Mouse (Mus musculus) kidney, postnatal 10 days (tissue): ENCODE measurements around the gene Poldip3.

Experiments
- DNase-seq: peaks from one replicate; pipeline ENCODE4 v3.0.0; 2021; ENCODE audit warnings: mixed read lengths

Poldip3 gene

DNA sequence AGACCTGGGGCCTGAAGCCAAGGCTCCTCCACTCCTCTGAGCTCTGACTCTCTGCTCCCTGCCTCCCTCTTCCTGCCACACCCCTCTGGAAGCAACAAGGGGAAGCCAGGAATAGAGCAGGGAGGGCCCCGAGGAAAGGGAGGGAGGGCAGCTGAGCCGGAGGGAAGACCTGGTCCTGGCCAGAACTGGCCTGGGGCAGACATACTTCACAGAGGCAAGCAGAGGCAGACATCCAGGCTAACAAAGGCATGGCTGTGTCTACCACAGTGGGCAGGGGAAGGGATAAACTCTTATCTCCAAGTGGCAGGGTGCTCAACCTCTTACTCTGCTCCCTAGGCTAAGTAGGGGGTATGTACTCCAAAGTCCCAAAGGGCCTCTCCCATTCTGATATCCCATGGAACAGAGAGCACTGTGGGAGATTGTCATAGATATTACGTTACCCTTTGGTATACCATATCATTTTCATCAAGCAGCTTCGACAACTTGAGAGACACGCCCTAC is 15.8 kb upstream of the Poldip3 start:
- peak; percentile 73 for DNase-seq

DNA sequence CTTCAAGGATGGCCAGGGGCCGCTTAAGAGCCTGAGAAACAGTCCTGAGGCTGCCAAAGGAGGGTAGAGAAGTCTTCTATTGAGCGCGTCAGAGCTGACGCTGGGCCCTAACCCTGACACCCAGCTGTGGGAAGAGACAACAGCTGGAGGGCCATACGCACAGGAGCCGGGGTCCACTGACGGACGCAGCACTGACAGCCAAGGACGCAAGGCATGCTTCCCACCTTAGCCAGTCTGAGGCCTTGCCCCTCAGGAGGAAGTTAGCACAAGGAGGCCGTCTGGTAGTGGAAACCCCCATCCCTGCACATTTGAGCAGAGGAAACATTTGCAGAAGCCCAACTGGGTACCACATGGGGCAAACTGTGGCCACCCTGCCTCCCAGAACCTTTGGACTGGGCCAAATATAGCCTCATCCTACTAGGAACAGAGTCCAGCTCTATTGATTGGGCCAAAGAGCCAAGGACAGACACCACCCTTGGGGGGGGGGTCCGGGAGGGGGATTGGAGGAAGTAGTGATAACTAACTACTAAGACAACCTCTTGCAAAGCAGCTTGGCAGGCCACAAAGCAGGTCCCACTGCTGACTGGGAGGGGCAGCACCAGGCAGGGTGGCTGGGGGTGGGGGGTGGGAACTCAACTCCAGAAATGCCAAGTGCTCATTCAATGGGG is 13.8 kb upstream of the Poldip3 start:
- DNase-seq: no peak

DNA sequence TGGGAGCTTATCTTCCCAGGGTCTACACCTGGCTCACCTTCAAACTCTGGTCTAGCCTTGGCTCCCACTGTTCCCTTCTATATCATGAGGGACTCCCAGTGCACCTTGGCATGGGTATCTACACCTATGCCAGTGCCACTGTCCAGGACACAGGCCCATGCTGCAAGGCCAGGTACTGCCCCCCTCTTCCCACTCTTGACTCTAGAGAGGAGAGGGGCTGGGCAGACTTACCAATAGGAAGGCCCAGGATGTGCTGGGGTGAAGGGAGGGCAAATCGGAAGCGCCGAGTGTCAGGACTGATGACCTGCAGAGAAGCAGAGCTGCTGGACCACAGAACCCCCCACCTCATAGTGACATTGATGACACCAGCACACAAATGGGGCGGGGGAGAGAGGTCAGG is 12.8 kb upstream of the Poldip3 start:
- no peak for DNase-seq

DNA sequence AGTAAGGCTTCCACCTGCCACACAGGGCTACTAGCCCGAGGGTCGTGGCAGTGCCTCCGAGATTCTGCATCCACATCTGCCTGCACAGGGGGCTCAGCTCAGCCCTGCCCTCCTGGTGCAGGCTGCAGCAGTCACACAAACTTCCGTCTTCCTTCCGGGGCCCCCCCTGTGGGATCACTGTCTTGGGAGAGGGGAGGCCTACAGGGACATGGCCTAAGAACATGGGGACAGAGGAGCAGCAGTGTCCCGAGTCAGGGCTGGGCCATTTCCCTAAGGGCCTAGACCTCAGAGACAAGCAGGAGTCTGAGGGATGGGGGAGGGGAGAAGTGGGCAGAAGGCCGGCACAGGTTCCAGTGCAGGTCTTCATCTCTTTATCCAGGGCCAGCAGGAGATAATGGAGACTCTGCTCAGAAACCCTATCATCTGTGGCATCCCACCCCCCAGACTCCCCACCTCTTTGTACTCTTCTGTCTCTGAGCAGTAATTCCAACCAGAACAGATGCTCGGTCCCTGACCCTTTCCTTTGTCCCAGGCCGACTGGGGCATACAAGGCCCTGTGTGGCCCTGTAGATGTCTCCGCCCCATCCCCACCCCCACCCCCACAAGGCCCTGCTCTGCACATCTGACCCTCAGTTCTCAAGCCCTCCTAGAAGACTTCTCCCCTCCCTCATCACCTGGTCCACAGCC is 12.0 kb upstream of the Poldip3 start:
- DNase-seq: no peak

DNA sequence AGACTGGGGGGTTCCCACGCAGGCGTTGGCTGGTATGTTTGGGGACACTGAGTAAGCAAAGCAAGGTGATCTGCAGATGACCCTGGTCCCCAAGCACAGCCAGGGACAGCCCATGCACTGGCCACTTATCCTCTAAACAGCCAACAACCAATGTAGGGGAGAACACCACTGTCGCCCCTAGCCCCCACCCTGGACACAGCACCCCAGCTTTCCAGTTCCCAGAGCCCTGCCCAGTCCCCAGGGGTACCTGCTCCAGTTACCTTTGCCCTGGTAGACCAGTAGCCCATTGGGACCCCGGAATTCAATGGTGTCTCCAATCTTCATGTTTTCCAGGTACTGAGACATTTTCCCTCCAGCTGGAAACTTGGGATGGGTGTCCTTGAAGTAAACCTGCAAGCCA is 11.4 kb upstream of the Poldip3 start:
- DNase-seq: no peak

DNA sequence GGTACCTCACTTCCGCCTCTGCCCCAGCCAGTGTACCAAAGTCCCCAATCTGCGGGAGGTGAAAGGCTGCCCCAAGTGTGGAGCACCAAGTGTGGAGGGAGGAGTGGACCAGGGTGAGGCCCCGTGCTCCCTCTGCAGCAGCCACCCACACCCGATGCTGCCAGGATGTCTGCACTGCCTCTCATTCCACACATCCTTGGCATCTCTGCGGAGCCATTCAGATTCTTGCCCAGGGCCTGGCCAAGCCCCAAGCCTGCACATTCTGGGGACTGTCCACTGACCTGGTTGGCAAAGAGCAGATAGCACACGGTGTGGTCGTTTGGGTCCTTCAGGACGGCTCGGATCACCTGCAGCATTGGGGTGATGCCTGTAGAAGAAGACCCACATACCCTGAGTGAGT is 10.6 kb upstream of the Poldip3 start:
- no peak for DNase-seq

DNA sequence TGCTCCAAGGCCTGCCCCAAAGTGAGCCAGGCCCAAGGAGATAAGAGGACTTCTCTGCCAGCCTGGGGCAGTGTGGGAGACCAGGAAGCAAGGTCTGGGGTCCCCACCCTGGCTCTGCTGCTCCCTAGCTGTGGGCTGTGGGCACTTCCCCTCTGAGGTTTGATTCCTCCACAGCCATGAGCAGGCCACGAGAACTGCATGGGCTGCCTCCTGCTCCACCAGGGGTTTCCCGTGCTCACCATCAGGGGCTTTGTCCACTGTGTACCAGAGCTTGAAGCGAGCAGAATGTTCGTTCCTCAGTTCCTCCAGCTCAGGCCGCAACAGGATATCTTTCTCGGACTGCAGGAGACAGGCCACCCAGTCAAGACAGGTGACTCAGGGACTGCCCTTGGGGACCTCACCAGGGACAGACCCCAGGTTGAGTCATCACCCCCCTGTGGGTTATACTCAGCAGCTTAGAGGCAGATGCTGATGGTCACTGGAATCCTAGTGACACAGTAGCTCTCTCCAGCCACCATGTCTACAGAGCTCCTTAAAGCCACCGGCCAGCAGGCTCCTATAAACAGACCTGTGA is 9.5 kb upstream of the Poldip3 start:
- no peak for DNase-seq

DNA sequence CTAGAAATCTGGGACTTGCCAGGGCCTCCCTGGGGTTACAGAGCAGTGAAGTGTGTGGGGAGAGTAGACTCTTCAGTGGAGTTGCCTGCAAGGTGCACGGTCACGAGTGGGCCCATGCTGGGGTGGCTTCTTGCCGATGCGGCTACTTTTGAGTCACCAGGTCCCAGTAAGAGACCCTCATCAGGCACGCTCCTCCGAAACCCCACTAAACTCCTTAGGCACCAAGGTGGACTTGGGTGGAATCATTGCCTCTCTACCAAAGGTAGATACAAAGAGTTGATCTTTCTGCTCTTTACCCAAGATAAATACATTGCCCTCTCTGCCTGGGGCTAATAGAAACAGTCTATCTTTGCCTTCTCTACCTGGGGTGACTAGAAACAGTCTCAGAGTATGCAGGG is 8.5 kb upstream of the Poldip3 start:
- DNase-seq: no peak

DNA sequence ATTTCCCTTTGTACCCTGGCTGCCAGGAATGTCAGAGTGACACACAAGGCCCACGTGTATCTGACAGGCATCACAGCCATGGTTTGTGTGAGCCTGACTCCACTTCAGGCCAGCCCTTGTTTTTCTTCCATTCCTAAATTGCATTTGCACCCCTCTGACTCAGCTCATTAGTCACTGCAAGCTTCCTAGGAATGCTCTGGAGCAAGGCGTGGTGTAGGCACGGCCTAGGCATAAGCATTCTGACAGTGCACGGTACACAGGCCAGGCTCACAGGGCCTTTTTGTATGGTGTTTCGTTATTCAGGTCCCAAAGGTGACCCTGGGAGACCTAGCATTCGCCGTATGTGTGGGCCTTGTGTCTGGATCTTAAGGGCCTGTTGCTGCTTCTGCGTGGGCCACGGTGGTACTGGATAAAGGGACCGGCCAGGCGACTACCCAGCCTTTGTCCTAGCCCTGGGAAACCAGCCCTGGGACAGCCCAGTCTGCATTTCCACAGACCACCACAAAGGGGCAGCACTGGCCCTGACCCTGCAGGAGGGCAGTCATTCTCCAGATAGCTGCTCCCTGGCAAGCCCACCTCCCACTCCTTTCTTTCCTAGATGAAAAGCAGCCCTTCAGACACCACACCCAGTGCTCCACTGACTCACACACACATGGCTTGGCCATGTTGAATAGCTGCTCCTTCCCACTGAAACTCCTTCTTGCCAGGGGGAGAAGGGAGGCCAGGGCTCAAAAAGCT is 7.9 kb upstream of the Poldip3 start:
- DNase-seq: peak; percentile 78

DNA sequence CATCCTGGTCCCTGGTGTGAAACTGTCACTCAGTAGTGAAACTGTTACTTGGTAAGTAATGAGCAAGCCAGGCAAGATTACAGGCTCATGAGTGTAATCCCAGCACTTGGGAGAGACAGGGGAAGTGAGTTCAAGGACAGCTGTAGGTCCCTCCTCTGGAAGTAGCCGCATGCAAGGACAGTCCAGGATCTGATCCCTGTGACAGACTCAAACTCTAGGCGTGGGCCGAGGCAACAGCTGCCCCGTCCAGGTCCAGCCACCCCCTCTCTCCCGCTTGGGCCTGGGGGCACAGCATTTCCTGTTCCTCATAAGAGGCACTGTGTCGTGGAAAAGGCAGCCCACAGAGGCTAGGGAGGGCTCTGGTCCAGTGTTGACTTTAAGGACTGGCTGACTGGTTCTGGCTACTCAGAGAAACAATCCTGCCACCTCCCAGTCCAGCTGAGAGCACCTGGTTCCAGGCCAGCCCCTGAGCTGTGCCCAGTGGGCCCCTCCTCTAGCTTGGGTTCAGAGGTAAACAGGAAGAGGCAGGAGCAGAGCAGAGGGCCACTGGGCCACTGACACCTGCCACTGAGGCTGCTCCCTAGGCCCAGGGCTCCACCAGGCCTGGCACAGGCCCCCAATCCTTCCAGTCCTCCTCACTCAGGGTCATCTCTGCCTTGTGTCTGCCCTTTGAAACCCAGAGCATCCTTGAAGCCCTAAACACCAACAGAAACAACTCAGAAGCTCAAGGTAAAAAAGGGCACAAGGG is 6.7 kb upstream of the Poldip3 start:
- DNase-seq: no peak

DNA sequence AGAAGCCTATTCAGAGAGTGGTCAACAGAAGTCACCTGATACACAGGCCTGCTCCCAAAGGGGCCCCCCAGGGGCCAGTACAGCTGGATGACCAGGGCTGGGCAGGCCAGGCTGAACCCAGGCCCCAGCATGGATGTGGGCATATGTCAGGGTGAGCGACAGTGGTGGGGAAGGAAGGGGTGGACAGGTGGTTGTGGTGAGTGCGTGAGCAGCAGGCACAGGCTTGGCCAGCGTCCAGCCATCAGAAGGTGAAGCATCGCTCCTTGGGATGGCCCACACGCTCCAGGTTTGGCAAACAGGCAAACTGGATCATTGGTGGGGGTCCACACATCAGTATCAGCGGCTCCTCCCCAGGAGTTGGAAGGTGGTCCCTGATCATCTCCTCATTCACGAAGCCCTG is 5.1 kb upstream of the Poldip3 start:
- no peak for DNase-seq

DNA sequence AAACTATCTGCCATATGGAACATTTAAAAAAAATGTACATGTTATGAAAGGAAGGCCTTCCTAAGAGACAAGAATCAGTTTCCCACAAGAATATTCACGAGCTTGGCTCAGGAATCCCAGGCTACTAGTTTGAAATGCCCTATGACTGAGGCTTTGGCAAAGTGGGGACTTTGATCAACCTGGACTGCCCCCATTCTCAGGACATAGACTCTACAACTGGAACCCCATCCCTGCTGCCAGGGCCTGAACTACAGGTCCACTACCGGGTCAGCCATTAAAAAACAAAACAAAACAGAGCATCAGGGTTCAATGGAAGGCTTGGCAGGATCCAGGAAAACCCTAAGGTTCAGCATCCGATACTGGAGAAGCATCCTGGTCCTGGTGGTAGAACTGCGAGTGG is 1.5 kb upstream of the Poldip3 start:
- DNase-seq: no peak

DNA sequence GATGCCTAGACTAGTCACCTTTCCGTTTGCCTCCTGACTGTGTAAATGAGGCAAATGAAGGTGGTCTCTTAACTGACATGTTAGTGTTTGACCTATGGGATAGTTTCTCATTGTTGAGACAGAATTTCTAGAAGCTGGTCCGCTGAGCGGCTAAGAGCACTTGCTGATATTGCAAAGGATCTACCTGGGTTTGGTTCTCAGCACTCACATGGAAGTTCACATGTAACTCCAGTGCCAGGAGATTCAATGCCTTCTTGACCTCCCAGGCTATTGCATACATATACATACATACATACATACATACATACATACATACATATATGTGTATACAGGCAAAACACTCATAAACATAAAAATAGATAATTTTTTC is 874 bp upstream of the Poldip3 start:
- DNase-seq: no peak

DNA sequence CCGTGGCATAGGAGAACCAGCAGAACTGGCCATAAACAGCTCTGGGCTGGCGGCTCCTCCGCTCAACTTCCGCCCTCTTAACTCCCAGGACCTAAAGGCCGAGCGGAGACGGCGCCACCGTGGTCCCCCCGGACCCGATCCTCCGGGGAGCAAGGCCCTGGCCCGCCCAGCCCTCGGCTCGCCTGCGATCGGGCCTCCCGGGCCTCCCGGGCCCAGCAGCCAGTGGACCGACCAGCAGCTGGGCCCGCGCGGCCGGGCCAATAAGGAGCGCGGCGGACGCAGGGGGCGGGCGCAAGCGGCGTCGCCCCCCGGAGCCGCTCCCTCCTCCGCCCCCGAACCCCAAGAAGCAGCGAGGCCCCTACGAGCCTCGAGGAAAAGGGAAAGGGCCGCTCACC is 386 bp downstream of the Poldip3 start:
- DNase-seq: no peak

DNA sequence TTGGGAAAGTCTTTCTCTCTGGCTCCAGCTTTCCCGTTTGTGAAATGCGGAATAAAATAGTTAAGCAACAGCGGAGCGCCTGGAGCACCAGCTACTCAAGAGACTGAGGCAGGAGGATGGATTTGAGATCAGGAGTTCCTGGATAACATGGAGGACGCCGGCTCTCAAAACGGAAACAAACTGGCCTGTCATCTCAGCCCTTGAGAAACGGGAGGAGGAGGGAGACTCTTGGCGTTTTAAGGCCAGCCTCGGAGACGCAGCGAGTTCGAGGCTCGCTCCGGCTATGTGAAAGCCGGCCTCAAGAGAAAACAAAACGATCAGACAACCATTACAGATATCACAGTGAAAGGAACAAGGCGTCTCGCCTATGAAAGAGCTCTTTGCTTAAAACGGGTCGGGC is 789 bp downstream of the Poldip3 start:
- no peak for DNase-seq

DNA sequence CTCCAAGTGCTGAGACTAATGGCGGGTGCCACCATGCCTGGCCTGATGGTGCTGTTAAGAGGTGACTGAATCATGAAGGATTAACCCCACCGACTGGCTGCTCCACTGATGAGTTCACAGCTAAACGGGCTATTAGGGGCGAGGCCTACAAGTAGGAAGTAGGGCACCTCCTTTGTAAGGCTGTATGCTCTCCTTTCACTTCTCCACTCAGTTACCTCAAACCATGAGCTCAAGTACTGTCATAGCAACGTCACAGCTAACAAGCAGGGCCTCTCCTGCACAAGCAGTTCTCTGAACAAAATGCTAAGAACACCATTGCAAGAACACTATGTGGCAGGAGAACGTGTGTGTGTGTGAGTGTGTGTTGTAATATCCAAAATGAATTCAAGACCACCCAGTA is 3.6 kb downstream of the Poldip3 start:
- no peak for DNase-seq

DNA sequence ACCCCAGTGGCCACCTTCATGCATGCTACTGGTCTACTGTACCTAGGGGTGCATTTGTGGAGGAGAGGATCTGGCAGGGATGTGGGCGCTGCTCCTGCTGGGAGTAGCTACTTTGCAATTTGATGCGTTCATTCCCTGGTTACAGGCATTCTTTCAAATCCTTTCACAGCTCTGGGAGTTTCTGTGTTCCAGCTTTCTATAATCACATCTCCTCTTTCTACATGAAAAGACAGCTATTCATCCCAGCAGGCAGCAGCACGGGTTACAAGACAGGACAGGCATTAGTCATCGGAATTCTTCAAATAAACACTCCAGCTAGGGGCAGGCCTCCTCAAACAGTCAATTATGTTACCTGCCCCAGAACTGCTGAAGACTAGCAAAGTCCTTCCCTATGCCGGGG is 6.3 kb downstream of the Poldip3 start:
- DNase-seq: no peak

DNA sequence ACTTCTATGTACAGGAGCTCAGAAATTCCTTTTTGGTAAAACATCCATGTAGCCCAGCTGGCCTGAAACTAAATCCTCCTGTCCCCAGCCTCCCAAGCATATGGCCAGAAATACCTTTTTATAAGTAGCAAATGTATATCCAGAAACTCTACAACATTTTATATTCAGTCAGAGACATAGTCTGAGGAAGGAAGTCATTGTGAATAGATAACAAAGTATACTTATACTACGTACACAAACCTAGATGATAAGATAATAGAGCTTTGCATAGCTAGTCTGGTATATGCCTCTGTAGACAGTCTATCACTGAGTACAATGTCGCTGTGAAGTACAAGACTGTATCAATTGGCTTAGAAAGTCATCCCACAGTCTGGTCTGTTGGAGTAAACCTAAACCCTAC is 13.5 kb downstream of the Poldip3 start:
- no peak for DNase-seq

DNA sequence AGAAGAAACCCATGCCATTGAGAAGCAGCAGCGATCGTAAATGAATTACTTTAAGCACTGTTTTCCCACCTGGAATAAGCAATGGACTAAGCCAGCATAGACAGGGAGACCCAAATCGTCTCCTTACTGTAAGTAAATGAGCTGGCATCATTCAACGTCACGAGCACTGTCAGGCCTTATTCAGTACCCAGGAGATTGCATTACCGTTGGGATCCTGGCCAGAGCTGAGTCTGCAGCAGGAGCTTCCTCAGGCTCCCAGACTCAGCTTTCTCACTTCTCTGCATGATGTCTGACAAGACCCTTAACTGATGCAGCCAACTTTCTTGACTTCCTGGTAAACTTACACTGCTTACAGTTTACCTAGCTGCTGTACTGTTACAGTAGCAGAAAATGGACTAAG is 14.5 kb downstream of the Poldip3 start:
- DNase-seq: no peak

DNA sequence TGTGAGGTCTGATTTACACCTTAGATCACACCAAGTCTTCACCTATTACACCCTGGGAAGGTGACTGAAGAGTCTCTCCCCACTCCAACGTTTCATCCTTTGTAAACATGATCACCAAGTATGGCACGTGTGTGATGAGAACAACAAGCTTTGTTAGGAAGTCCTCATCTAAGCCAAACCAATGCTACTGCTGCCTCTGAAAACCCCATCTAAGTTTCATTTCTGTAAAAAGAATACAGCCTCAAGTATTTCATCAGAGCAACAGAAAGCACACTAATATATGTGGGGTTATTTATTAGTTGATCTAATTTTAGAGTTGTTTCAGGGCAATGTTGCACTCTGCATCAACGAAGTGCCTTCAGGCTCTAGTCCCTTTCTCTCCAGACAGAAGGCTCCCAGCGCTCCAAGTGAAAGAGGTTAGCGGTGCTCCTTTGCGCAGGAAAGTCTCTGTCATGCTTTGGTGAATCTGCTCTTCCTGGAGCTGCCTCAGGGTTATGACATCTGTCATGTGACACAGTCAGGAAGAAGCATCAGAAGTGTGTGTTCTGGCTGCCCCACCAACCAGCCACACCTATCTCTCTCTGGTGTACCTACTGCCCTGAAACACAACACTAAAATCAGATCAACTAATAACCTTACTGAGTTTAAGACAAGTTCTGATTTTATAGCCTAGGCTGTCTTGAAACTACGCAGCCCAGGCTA is 19.5 kb downstream of the Poldip3 start:
- DNase-seq: no peak

DNA sequence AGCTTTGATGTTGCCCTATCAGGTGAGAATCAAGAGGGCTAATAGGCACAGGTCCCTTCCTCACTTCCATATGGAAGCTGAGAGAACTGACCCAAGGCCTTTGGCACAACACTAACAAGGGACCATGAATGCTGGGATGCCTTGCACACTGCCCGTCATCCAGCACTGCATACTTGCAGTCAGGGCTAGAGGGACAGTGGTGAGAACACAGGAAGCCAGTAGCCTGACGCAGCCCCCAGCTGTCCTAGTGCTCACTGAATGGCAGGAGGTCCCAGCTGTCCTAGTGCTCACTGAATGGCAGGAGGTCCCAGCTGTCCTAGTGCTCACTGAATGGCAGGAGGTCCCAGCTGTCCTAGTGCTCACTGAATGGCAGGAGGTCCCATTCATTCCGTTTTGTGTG is 22.1 kb downstream of the Poldip3 start:
- DNase-seq: peak; percentile 54

DNA sequence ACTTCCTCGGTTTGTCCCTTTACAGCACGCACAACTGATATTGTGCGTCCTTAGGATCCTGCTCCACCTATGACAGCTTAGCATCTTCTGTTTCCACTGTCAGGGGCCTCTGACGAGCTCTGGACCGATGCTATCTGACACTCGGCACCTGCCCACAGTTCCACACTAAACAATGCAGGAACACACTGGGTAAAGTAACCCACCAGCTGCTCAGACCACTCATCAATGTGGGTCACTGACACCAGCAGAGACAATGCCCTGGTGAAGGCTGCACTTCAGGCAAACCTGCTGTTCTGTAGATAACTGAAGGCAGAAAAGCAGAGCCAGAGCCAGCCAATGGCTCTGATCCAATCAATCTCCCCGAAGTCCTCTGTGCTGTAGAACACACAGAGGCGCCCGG is 22.6 kb downstream of the Poldip3 start:
- no peak for DNase-seq
